In the genomic region with DNA sequence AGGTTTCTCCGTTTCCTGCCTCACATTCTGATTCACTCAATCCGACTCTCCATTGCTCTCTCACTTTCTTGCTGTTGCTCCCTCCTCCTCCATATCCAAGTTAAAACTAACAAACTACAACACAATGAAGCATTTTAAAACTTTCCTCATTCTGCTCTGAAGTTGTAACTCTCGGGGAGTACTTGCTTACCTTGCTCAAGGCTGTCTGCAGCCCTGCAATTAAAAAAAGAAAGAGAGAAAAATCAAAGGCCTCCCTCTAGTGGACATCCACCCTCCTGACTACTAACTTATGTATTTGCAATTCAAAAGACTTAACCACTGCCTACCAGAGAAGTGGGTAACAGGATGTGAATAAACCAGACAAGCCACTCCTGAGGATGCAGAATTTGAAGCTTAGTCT, we compare ENCODE assay signal across 8 mouse cellular contexts. TPM values are rescaled to one million over a fixed set of nuclear protein-coding genes. Genes with fewer than 3 reads are reported as not detected.
A peak's percentile ranks its signal among the peaks of the same experiment; 100 is the strongest.
DNase-seq lines count a peak whose midpoint lies in the region; ATAC-seq and TF ChIP-seq lines count a peak whose summit lies in the region.

No protein-coding gene starts in this region.

- peak overlapping the region; percentile 71; the same call in 1 of the 2 replicates for H3K9ac ChIP-seq in ES-E14 (ENCODE audit: insufficient read depth, low read depth, low read length, poor library complexity, severe bottlenecking)
- peak overlapping the region; percentile 45 for H3K9ac ChIP-seq in intestine, postnatal 0 days (ENCODE audit: low read depth, low read length)
- H3K9ac ChIP-seq in liver, embryonic 16.5 days (ENCODE audit: low read depth, low read length) = peak overlapping the region; percentile 47
- peak overlapping the region; percentile 5; the same call in 1 of the 2 replicates for H3K9ac ChIP-seq in neural tube, embryonic 11.5 days (ENCODE audit: low read length)

- peak overlapping the region; percentile 65 to 74 for H3K4me3 ChIP-seq in ES-E14 (ENCODE audit: insufficient read depth in 1 of 2, low read depth in 1 of 2, low read length in 2 of 2, poor library complexity in 1 of 2, severe bottlenecking in 1 of 2)
- peak overlapping the region; percentile 90 for H3K4me3 ChIP-seq in intestine, postnatal 0 days (ENCODE audit: low read depth, low read length)
- peak overlapping the region; percentile 97 for H3K4me3 ChIP-seq in liver, embryonic 16.5 days (ENCODE audit: low read depth, low read length)
- H3K4me3 ChIP-seq in neural tube, embryonic 11.5 days (ENCODE audit: low read depth, low read length) = peak overlapping the region; percentile 94

- TF ChIP-seq CTCF in intestine, postnatal 0 days (IDR thresholded peaks at IDR 0.05; ENCODE audit: low read depth) = peak; percentile 75

- 0% methylated on average over 3 of the region's 3 CpGs for WGBS in intestine, postnatal 0 days
- 0% methylated on average over 3 of the region's 3 CpGs for WGBS in liver, embryonic 16.5 days (ENCODE audit: insufficient replicate concordance)
- 1% methylated on average over 3 of the region's 3 CpGs for WGBS in neural tube, embryonic 11.5 days

- H3K4me1 ChIP-seq in ES-E14 (ENCODE audit: control insufficient read depth in 2 of 2, insufficient read depth in 2 of 2, low read length in 2 of 2, poor library complexity in 1 of 2) = peaks cover 0 to 5% of the 10 kb centered on the region in 2 experiments; a peak in 2 of 4 replicates
- no peaks in the 10 kb centered on the region; the same call in 1 of the 2 replicates for H3K4me1 ChIP-seq in intestine, postnatal 0 days (replicated peaks; ENCODE audit: control insufficient read depth, insufficient read depth, low read length)
- peaks cover 22% of the 10 kb centered on the region for H3K4me1 ChIP-seq in liver, embryonic 16.5 days (ENCODE audit: control insufficient read depth, low read depth, low read length)
- H3K4me1 ChIP-seq in neural tube, embryonic 11.5 days (ENCODE audit: control insufficient read depth, insufficient read depth, low read length) = peaks cover 5% of the 10 kb centered on the region

- DNase-seq in B cell, adult 2 months = peak; percentile 69 to 77
- DNase-seq in ES-E14 (ENCODE audit: low read depth, low spot score) = peak; percentile 54
- DNase-seq in cerebellum, postnatal 10 days = peak; percentile 64 to 77
- DNase-seq in frontal cortex, postnatal 36 days (ENCODE audit: low spot score in 2 of 2) = peak; percentile 24 to 57
- DNase-seq in neural tube, embryonic 11.5 days (ENCODE audit: low spot score) = peak; percentile 28
- no peak for DNase-seq in urinary bladder, postnatal 4 days (ENCODE audit: low spot score in 2 of 2)

- H3K4me2 ChIP-seq in intestine, postnatal 0 days (replicated peaks; ENCODE audit: low read depth) = peak overlapping the region; percentile 85
- H3K4me2 ChIP-seq in liver, embryonic 16.5 days (ENCODE audit: low read depth, low read length) = peak overlapping the region; percentile 78
- H3K4me2 ChIP-seq in neural tube, embryonic 11.5 days (ENCODE audit: low read depth) = peak overlapping the region; percentile 68

- ATAC-seq in intestine, postnatal 0 days = no peak
- no peak for ATAC-seq in liver, embryonic 16.5 days (ENCODE audit: low read depth)
- ATAC-seq in neural tube, embryonic 11.5 days (ENCODE audit: insufficient read depth, low FRiP score, low TSS enrichment) = 0 out of 2 replicates have a peak, but pooled peaks have one; percentile 7

- H3K27ac ChIP-seq in ES-E14 (ENCODE audit: insufficient read depth, low read depth, low read length, poor library complexity, severe bottlenecking) = peak overlapping the region; percentile 65; the same call in 1 of the 2 replicates
- H3K27ac ChIP-seq in intestine, postnatal 0 days (ENCODE audit: low read depth, low read length) = peak overlapping the region; percentile 93
- peak overlapping the region; percentile 94 for H3K27ac ChIP-seq in liver, embryonic 16.5 days (ENCODE audit: low read length)
- 0 out of 2 replicates have a peak overlapping the region, but pooled peaks have one; percentile 73 for H3K27ac ChIP-seq in neural tube, embryonic 11.5 days (ENCODE audit: low read depth, low read length)

- no peaks in the 10 kb centered on the region for H3K9me3 ChIP-seq in ES-E14 (ENCODE audit: control insufficient read depth, insufficient read depth, low read depth, low read length)
- H3K9me3 ChIP-seq in intestine, postnatal 0 days (ENCODE audit: control insufficient read depth) = no peaks in the 10 kb centered on the region
- no peaks in the 10 kb centered on the region for H3K9me3 ChIP-seq in liver, embryonic 16.5 days (replicated peaks; ENCODE audit: control insufficient read depth, low read length)
- no peaks in the 10 kb centered on the region for H3K9me3 ChIP-seq in neural tube, embryonic 11.5 days (ENCODE audit: control insufficient read depth, low read length)

- peaks cover 7% of the 10 kb centered on the region; the same call in 1 of the 2 replicates for H3K36me3 ChIP-seq in ES-E14 (ENCODE audit: control insufficient read depth, insufficient read depth, low read length, poor library complexity, severe bottlenecking)
- H3K36me3 ChIP-seq in intestine, postnatal 0 days (ENCODE audit: control insufficient read depth, insufficient read depth) = peaks cover 2% of the 10 kb centered on the region; the same call in 1 of the 2 replicates
- peaks cover 4% of the 10 kb centered on the region for H3K36me3 ChIP-seq in liver, embryonic 16.5 days (ENCODE audit: control insufficient read depth, insufficient read depth)
- H3K36me3 ChIP-seq in neural tube, embryonic 11.5 days (ENCODE audit: control insufficient read depth, insufficient read depth, low read length) = no peaks in the 10 kb centered on the region

- in situ Hi-C loops in ES-E14 (cut with MboI; ENCODE audit: low sequenced_read_pairs in 2 of 2, unreplicated experiment in 2 of 2) = no loop called here

- H3K27me3 ChIP-seq in intestine, postnatal 0 days (replicated peaks; ENCODE audit: control insufficient read depth, insufficient read depth, low read length) = no peaks in the 10 kb centered on the region
- no peaks in the 10 kb centered on the region for H3K27me3 ChIP-seq in liver, embryonic 16.5 days (ENCODE audit: control insufficient read depth, insufficient read depth, low read depth, low read length)
- no peaks in the 10 kb centered on the region for H3K27me3 ChIP-seq in neural tube, embryonic 11.5 days (ENCODE audit: control insufficient read depth, insufficient read depth, low read length)

TF ChIP-seq in ES-E14, 5 proteins besides CTCF, POLR2A, EP300 and RAD21:
- TF ChIP-seq ZNF384 (IDR thresholded peaks at IDR 0.05; ENCODE audit: low read depth, low read length) (0 out of 2 replicates have a peak, but pooled peaks have one; percentile 26), ZC3H11A (IDR thresholded peaks at IDR 0.05; ENCODE audit: borderline replicate concordance, low read depth, low read length) (0 out of 2 replicates have a peak, but pooled peaks have one; percentile 18), HCFC1 (IDR thresholded peaks at IDR 0.05; ENCODE audit: borderline replicate concordance, insufficient read depth, low read length) (no peak)

RNA-seq across cellular contexts. Expression of a gene that starts 1.1 kb away (rescaled TPM):
- total RNA-seq in ES-E14 (2012; rRNA removed) = 6.8 and 7.0 TPM in 2 replicates
- polyA plus RNA-seq in intestine, postnatal 0 days (2015; fragmentation: Nextera tagmentation; extraction: Ambion mirVana) = 9.3 and 10.5 TPM in 2 replicates
- 4.9 and 6.3 TPM in 2 replicates for polyA plus RNA-seq in liver, embryonic 16.5 days (2015; fragmentation: Nextera tagmentation; extraction: Ambion mirVana)
- polyA plus RNA-seq in neural tube, embryonic 11.5 days (2014; fragmentation: Nextera tagmentation; extraction: Ambion mirVana) = 11.7 and 12.3 TPM in 2 replicates

RNA-seq across cellular contexts. Expression of a gene that starts 19.4 kb away (rescaled TPM):
- total RNA-seq in ES-E14 (2012; rRNA removed) = 60.7 and 62.8 TPM in 2 replicates
- polyA plus RNA-seq in intestine, postnatal 0 days (2015; fragmentation: Nextera tagmentation; extraction: Ambion mirVana) = 12.2 and 14.6 TPM in 2 replicates
- polyA plus RNA-seq in liver, embryonic 16.5 days (2015; fragmentation: Nextera tagmentation; extraction: Ambion mirVana) = 78.7 and 92.7 TPM in 2 replicates
- 75.1 and 86.3 TPM in 2 replicates for polyA plus RNA-seq in neural tube, embryonic 11.5 days (2014; fragmentation: Nextera tagmentation; extraction: Ambion mirVana)

Comparison
In these comparisons a context has a peak if more than half of its experiments do, and no peak if none do; other contexts are left out.
1. DNase-seq: peak in B cell, adult 2 months (2 of 2), ES-E14 (single experiment), cerebellum, postnatal 10 days (2 of 2), frontal cortex, postnatal 36 days (2 of 2) and neural tube, embryonic 11.5 days (single experiment); none in urinary bladder, postnatal 4 days (0 of 2).
2. H3K9ac ChIP-seq: peak in every context shown above with its lines; median percentile 71 in ES-E14; 47 in liver, embryonic 16.5 days; 45 in intestine, postnatal 0 days; 5 in neural tube, embryonic 11.5 days.
3. Peak in every context shown above with its lines, with median percentiles within 50 percentile points of each other: H3K27ac ChIP-seq, H3K4me3 ChIP-seq and H3K4me2 ChIP-seq.